Mouse (Mus musculus) left cerebral cortex, adult 11 months (tissue): ENCODE measurements around the gene Nox4.
A peak's percentile ranks its signal among the peaks of the same experiment; 100 is the strongest.

ENCODE experiments used
- DNase-seq: peaks from one replicate; pipeline ENCODE4 v3.0.0; 2022; ENCODE audit warnings: low spot score

Nox4 gene

GRCm38 (mm10) chr7:87245856-87246579 is at the start of gene Nox4:
TSS of gene Nox4 (plus strand) at chr7:87246096.
- no peak for DNase-seq

DNA sequence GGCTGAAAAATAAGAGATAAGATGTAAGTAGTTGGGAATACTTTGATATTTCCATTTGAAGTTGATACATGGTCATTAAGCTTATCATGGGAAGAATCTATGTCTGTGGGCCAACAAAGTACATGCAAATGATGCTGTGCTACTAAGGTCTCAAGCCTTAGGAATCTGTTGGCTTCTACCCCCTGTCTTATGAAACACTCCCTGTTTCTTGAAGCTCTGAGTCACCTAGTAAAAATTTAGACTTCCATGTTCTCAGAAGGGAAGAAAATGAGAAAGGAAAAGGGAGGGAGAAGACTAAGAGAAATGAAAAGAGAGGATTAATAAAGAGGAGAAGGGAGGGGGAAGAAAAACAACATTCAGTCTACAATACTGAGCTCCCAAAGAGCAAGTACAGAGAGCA is 41.1 kb upstream of the Nox4 start:
- no peak for DNase-seq

DNA sequence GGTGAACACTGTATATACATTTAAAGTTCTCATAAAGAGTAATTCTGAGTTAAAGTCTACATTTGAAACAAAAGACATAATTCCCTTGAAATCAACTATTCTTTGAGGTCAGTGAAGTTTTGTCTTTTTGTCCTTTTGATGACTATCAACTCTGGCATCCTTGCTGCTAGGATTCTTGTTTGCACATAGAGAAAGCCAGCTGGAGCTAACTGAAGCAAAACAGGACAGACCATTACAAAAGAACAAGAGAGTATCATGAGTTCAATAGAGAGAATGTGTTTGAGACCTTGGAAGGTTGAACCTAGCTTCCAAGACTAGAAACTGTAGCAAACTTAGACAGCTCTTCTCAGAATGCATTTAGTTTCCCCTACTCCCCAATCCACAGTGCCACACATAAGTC is 24.2 kb upstream of the Nox4 start:
- DNase-seq: no peak

GRCm38 (mm10) chr7:87222751-87223150 is 23.1 kb upstream of the Nox4 start:
- no peak for DNase-seq

DNA sequence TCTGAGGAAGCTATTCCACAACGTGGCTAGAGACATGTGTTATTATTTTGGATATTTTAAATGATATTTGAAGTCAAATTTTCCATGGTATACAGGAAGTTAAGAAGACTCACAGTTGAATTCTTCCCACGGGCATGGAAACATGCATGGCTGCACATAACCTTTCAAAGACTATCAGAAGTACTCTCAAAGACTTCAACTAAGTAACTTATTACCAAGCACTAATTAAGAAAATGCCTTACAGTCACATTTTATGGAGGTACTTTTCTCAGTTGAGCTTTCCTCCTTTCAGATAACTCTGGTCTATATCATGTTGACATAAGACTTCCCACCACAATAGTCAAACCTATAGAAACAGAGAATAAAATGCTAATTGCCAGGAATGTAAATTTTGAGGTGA is 20.3 kb upstream of the Nox4 start:
- no peak for DNase-seq

DNA sequence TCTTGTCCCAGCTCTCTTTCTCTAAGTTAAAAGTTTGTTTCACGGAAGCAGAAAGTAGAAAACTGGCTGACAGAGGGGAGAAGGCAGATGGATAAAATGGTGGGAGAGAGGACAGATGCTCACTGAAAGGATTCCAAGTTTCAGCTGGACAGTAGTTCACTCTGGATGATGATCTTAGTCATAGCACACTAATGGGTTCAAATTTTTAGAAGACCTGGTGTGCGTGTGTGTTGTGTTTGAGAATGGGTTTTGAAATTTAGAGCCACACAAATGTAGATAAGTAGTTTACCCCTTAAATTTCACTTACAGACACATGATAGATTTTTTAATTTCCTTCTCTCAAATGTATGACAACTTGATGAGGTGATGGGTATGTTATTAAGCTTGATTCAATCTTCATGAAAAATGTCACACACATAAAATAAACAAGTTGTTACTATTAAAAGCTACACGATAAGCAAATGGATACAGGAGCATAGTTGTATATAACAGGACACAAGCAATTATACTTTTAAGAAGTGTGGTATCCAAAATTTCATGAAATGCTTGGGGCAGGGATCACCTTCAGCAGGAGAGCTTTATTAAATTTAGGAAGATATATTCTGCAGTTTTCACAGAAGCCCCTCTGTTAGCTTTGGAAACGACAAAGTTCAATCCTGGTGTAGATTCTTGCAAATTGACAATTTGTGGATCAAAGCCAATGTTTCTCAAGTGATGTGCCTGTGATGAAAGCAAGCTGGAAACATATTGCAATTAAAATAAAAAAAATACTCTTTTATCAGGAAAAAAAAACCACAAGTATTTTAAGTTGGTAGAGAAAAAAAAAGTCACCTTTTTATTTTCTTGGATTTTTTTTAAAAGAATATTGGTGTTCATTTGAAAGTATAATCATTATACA is 18.6 kb upstream of the Nox4 start:
- DNase-seq: no peak

GRCm38 (mm10) chr7:87229502-87229901 is 16.4 kb upstream of the Nox4 start:
- DNase-seq: no peak

DNA sequence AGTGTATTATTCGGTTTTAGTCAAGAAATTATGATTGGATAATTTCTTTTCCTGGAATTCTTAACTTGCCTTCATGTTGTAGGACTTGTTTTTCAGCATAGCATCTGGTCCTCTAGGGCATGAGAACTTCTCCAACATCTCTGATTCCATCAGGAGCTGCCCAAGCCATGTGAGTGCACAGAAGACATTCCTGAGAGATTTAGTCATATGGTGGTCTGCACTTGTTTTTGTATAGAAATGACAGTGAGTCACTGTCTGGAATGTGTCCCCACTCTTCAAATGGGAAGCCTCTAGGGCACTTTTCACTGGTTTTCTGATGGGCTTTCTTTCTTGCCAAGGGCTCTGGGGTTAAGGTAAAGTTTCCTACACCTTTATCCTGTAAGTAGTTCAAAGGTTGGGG is 4.8 kb upstream of the Nox4 start:
- no peak for DNase-seq

DNA sequence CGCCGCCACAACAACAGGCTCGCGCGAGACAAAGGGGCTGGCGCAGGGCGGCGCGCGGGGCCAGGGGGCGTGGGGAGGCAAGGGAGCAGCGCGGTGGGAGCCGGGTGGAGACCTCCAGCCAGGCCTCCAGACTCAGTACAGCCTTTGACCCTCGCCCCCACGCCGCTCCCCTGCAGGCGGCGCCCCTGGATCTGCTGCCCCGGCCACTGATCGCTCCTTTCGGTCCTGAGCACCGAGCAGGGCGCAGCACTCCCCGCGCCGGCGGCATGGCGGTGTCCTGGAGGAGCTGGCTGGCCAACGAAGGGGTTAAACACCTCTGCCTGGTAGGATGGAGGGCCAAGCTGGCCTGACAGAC is 661 bp downstream of the Nox4 start:
- DNase-seq: no peak

DNA sequence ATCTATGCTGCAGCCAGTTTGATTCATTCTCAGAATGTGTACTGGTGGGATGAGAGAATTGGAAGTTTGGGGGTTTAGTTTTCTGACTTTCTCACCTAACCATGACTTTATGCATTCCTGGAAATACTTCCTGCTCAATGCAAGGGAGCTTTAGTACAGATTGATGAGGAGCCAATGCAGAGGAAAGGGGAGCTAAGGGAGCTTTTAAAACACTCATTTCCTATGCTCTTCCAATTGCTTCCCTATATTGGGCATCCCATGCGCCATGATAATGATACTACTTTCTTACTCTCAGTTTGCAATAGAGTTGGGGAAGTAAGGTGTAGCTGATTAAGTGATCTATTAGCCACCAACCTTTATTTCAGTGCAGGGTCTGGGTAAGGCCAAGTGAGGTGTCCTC is 1.0 kb downstream of the Nox4 start:
- DNase-seq: no peak

- DNase-seq: no peak
Observed at GRCm38 (mm10) chr7:87247926-87248325, 2.0 kb downstream of the Nox4 start.

- no peak for DNase-seq
Observed at GRCm38 (mm10) chr7:87252071-87252470, 6.2 kb downstream of the Nox4 start.

DNA sequence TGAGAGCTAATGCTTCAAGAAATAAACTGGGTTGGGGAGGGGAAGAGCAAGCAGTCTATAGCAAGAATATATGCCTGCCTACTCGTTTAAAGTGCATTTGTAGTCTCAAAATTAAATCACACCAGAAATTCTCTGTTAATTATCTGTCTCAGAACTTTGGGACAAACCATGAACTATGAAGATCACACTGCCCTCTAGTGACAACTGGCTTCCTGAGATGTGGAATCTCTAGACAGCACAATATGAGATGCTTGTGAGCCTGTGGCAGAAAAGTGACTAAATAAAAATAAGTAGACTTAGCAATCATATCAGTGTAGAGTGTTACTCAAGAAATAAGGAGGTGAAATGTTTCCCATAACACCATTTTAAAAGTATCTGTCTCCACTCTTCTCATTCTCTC is 31.3 kb downstream of the Nox4 start:
- DNase-seq: peak; percentile 9

- no peak for DNase-seq
Observed at GRCm38 (mm10) chr7:87303726-87304315, 57.9 kb downstream of the Nox4 start.

DNA sequence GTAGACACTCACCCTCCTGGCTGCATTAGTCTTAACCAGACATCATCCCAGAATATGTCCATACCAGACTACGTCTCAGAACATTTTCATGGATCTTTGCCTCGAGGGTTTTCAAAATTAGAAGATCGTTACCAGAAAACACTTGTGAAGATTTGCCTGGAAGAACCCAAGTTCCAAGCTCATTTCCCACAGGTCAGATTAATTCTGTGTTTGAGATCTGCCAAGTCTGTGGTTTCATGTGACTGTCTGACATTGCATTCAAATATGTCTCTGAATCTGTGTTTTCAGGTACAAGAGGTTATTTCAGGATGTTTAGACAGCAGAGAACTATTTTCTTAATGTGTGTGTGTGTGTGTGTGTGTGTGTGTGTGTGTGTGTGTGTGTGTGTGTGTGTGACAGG is 75.7 kb downstream of the Nox4 start:
- DNase-seq: no peak

DNA sequence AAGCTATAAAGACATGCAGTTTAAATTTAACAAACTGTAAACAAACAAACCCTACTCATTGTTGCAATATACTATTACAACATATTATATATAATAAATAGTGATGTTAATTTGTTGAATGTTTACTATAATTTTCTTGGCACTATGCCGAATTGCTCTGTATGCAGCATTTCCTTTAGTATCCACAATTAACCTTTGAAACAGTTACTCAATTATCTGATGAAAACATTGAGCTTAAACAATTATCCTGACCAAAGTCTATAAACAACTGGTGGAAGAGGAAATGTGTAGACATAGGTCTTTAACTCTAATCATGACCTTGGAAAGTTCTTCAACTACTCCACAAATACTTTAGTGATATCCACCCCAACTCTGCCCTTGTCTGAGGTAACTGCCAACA is 76.2 kb downstream of the Nox4 start:
- DNase-seq: no peak

DNA sequence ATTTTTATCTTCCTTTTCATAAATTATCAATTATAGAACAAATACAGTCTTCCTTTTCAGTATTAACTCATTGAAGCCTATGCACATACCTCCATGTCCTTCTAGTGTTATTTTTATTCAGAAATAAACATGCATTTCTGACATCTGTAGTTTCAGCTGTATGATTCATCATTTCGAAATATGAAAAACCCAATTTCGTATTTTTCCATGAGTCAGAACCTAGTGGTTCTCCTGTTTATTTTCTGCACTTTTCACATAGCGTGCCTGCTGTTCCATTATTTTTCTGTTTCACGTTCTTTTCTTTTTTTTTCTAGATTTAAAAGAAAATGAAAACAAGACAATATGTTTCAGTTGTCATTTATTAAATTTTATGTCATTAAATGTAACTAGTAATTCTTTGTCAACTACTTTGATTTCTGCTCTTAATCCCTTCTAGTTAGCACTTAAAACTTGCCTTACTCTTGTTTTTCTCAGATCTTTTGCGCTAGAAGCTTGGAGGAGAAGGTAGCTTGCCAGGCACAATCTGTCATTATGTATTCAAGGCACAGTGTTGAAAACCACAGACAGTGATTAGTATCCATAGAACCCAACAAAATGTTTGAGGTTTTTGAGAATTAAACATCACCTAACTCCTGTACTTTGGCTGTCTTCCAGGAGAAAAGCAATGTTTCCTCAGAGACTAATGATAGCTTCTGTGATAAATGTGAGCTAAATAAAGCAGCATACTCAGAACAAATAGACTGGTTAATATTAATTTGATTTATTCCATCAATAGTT is 85.1 kb downstream of the Nox4 start:
- no peak for DNase-seq

GRCm38 (mm10) chr7:87345598-87345997 is 99.7 kb downstream of the Nox4 start:
- no peak for DNase-seq

DNA sequence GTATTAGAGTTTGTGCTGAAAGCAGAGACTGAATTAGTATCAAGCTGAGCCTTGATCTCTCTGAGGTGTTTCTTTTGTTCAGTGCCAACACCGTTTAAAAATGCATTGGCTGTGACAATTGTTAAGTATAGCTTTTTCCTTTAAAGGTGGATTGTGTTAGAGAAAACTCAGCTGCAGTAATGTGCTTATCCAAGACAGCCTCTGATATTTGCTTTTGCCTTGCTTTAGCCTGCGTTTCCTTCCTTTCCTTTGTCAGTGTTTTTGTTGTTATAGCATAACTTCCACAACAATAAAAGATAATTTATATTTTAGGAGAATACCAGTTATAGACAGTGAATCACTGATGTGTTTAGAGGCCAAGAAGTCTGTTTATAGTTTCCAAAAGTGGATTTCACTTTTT is 106.9 kb downstream of the Nox4 start:
- DNase-seq: no peak

- DNase-seq: no peak
Observed at GRCm38 (mm10) chr7:87367834-87368233, 121.9 kb downstream of the Nox4 start.

- DNase-seq: no peak
Observed at GRCm38 (mm10) chr7:87369131-87369530, 123.2 kb downstream of the Nox4 start.

GRCm38 (mm10) chr7:87370789-87371188 is 124.9 kb downstream of the Nox4 start:
- no peak for DNase-seq
